Mouse (Mus musculus): Measurements from ENCODE around the gene Dhrs2. TPM values are rescaled to one million over a fixed set of nuclear protein-coding genes. Genes with fewer than 3 reads are reported as not detected.

The Dhrs2 gene
- polyA plus RNA-seq, 1 experiment from 2014 or later: not detected

- H3K4me2 ChIP-seq (ENCODE audit: low read length): no peak overlapping the region
- no peaks in the 10 kb centered on the region for H3K4me1 ChIP-seq (ENCODE audit: control insufficient read depth in 2 of 2, insufficient read depth in 2 of 2, low read length in 2 of 2)
- 78% methylated on average over 6 of the region's 6 CpGs for WGBS
- no peak for ATAC-seq (ENCODE audit: insufficient number of reproducible peaks, insufficient read depth, low FRiP score, low read depth)
- H3K4me3 ChIP-seq (ENCODE audit: control insufficient read depth in 1 of 2, insufficient read depth in 1 of 2, low read depth in 1 of 2, low read length in 2 of 2): no peak overlapping the region
- H3K9ac ChIP-seq (ENCODE audit: low read length): no peak overlapping the region
- H3K36me3 ChIP-seq (ENCODE audit: control insufficient read depth, insufficient read depth, low read length): no peaks in the 10 kb centered on the region
- H3K9me3 ChIP-seq (ENCODE audit: control insufficient read depth, low read length): no peaks in the 10 kb centered on the region
- no peak overlapping the region for H3K27ac ChIP-seq (replicated peaks in 1 of 2; ENCODE audit: control insufficient read depth in 1 of 2, insufficient read depth in 1 of 2, low read depth in 2 of 2, low read length in 2 of 2)
- no peaks in the 10 kb centered on the region for H3K27me3 ChIP-seq (ENCODE audit: control insufficient read depth, insufficient read depth, low read length)
Observed at GRCm38 (mm10) chr14:55248284-55248683, 26.5 kb downstream of the Dhrs2 start.

DNA sequence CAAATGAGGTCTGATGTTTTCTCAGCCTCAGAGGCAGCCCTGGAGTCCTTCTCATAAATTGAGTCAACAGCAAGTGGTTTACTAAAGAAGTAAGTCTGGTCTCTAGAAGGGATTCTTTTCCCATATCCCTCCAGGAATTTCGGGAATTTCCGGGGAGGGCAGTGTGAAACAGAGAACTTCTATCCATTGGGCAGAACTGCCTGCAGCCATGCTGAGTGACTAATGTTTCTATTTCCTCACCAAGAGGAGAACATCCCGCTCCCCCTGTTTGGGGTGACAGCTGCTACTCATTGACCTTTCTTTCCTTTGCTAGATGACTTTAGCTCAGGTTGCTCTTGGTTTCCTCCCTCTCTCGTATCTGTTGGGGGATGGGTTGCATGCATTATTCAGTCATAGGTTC lies 31.8 kb downstream of the Dhrs2 start:
- WGBS: 52% methylated on average over 4 of the region's 4 CpGs
- Histone ChIP-seq H3K9ac (ENCODE audit: low read length) (no peak overlapping the region), H3K4me3 (ENCODE audit: control insufficient read depth in 1 of 2, insufficient read depth in 1 of 2, low read depth in 1 of 2, low read length in 2 of 2) (no peak overlapping the region), H3K9me3 (ENCODE audit: control insufficient read depth, low read length) (no peaks in the 10 kb centered on the region), H3K4me2 (ENCODE audit: low read length) (no peak overlapping the region), H3K27me3 (ENCODE audit: control insufficient read depth, insufficient read depth, low read length) (no peaks in the 10 kb centered on the region), H3K4me1 (ENCODE audit: control insufficient read depth in 2 of 2, insufficient read depth in 2 of 2, low read length in 2 of 2) (no peaks in the 10 kb centered on the region), H3K36me3 (ENCODE audit: control insufficient read depth, insufficient read depth, low read length) (no peaks in the 10 kb centered on the region), H3K27ac (replicated peaks in 1 of 2; ENCODE audit: control insufficient read depth in 1 of 2, insufficient read depth in 1 of 2, low read depth in 2 of 2, low read length in 2 of 2) (no peak overlapping the region)
- ATAC-seq (ENCODE audit: insufficient number of reproducible peaks, insufficient read depth, low FRiP score, low read depth): no peak

DNA sequence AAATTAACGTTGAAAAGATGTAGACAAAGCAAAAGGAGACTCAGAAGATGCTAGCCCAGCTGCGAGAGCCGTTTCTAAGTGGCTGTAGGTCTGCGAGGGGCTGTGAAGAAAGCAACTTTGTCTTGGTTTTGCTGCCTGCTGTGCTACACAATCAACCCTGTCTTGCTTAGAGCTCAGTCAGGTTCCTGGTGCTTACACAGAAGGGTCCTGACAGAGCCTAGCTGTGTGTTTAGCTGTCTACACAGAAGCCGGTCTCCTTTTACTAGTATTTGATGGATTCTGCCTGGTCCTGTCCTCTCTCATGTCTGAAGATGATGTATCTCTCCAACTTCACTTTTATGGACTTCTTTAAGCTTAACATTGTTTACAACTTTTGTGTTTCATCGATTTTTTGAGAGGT lies 33.6 kb downstream of the Dhrs2 start:
- no peaks in the 10 kb centered on the region for H3K27me3 ChIP-seq (ENCODE audit: control insufficient read depth, insufficient read depth, low read length)
- no peaks in the 10 kb centered on the region for H3K4me1 ChIP-seq (ENCODE audit: control insufficient read depth in 2 of 2, insufficient read depth in 2 of 2, low read length in 2 of 2)
- no peaks in the 10 kb centered on the region for H3K9me3 ChIP-seq (ENCODE audit: control insufficient read depth, low read length)
- H3K27ac ChIP-seq (replicated peaks in 1 of 2; ENCODE audit: control insufficient read depth in 1 of 2, insufficient read depth in 1 of 2, low read depth in 2 of 2, low read length in 2 of 2): no peak overlapping the region
- no peak overlapping the region for H3K4me2 ChIP-seq (ENCODE audit: low read length)
- ATAC-seq (ENCODE audit: insufficient number of reproducible peaks, insufficient read depth, low FRiP score, low read depth): no peak
- H3K36me3 ChIP-seq (ENCODE audit: control insufficient read depth, insufficient read depth, low read length): no peaks in the 10 kb centered on the region
- no peak overlapping the region for H3K4me3 ChIP-seq (ENCODE audit: control insufficient read depth in 1 of 2, insufficient read depth in 1 of 2, low read depth in 1 of 2, low read length in 2 of 2)
- 73% methylated on average over 6 of the region's 6 CpGs for WGBS
- H3K9ac ChIP-seq (ENCODE audit: low read length): no peak overlapping the region

DNA sequence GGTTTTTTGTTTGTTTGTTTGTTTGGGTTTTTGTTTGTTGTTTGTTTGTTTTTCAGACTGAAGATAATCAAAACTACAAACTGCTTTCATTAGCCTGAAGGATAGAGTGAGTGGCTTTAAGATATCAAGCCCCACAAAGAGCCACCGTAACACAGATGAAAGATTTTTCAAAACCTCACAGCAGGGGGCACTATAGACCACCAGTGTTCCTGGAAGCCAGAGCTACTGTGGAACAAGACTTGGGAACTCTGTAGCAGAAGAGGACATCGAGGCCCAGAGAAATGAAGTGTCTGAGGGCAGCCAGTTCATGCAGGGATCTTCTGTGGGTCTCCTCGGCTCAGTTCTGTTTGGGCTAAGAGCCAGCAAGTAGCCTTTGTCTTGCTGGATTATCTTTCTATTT lies 49.4 kb downstream of the Dhrs2 start:
- no peaks in the 10 kb centered on the region for H3K36me3 ChIP-seq (ENCODE audit: control insufficient read depth, insufficient read depth, low read length)
- ATAC-seq (ENCODE audit: insufficient number of reproducible peaks, insufficient read depth, low FRiP score, low read depth): no peak
- H3K27me3 ChIP-seq (ENCODE audit: control insufficient read depth, insufficient read depth, low read length): no peaks in the 10 kb centered on the region
- H3K4me1 ChIP-seq (ENCODE audit: control insufficient read depth in 2 of 2, insufficient read depth in 2 of 2, low read length in 2 of 2): no peaks in the 10 kb centered on the region
- H3K9ac ChIP-seq (ENCODE audit: low read length): no peak overlapping the region
- WGBS: 42% methylated on average over 3 of the region's 3 CpGs
- no peak overlapping the region for H3K4me2 ChIP-seq (ENCODE audit: low read length)
- H3K27ac ChIP-seq (replicated peaks in 1 of 2; ENCODE audit: control insufficient read depth in 1 of 2, insufficient read depth in 1 of 2, low read depth in 2 of 2, low read length in 2 of 2): no peak overlapping the region
- no peaks in the 10 kb centered on the region for H3K9me3 ChIP-seq (ENCODE audit: control insufficient read depth, low read length)
- no peak overlapping the region for H3K4me3 ChIP-seq (ENCODE audit: control insufficient read depth in 1 of 2, insufficient read depth in 1 of 2, low read depth in 1 of 2, low read length in 2 of 2)

GRCm38 (mm10) chr14:55273023-55273422 lies 51.2 kb downstream of the Dhrs2 start:
- Histone ChIP-seq H3K36me3 (ENCODE audit: control insufficient read depth, insufficient read depth, low read length) (no peaks in the 10 kb centered on the region), H3K9me3 (ENCODE audit: control insufficient read depth, low read length) (no peaks in the 10 kb centered on the region), H3K4me3 (ENCODE audit: control insufficient read depth in 1 of 2, insufficient read depth in 1 of 2, low read depth in 1 of 2, low read length in 2 of 2) (no peak overlapping the region), H3K27ac (replicated peaks in 1 of 2; ENCODE audit: control insufficient read depth in 1 of 2, insufficient read depth in 1 of 2, low read depth in 2 of 2, low read length in 2 of 2) (no peak overlapping the region), H3K27me3 (ENCODE audit: control insufficient read depth, insufficient read depth, low read length) (no peaks in the 10 kb centered on the region), H3K9ac (ENCODE audit: low read length) (no peak overlapping the region), H3K4me1 (ENCODE audit: control insufficient read depth in 2 of 2, insufficient read depth in 2 of 2, low read length in 2 of 2) (no peaks in the 10 kb centered on the region), H3K4me2 (ENCODE audit: low read length) (no peak overlapping the region)
- no peak for ATAC-seq (ENCODE audit: insufficient number of reproducible peaks, insufficient read depth, low FRiP score, low read depth)
- 49% methylated on average over 4 of the region's 4 CpGs for WGBS

- Histone ChIP-seq H3K27ac (replicated peaks in 1 of 2; ENCODE audit: control insufficient read depth in 1 of 2, insufficient read depth in 1 of 2, low read depth in 2 of 2, low read length in 2 of 2) (no peak overlapping the region), H3K4me1 (ENCODE audit: control insufficient read depth in 2 of 2, insufficient read depth in 2 of 2, low read length in 2 of 2) (no peaks in the 10 kb centered on the region), H3K36me3 (ENCODE audit: control insufficient read depth, insufficient read depth, low read length) (no peaks in the 10 kb centered on the region), H3K27me3 (ENCODE audit: control insufficient read depth, insufficient read depth, low read length) (no peaks in the 10 kb centered on the region), H3K9ac (ENCODE audit: low read length) (no peak overlapping the region), H3K9me3 (ENCODE audit: control insufficient read depth, low read length) (no peaks in the 10 kb centered on the region), H3K4me3 (ENCODE audit: control insufficient read depth in 1 of 2, insufficient read depth in 1 of 2, low read depth in 1 of 2, low read length in 2 of 2) (no peak overlapping the region), H3K4me2 (ENCODE audit: low read length) (no peak overlapping the region)
- WGBS: 90% methylated on average over 6 of the region's 6 CpGs
- no peak for ATAC-seq (ENCODE audit: insufficient number of reproducible peaks, insufficient read depth, low FRiP score, low read depth)
Observed at GRCm38 (mm10) chr14:55274810-55275209, 53.0 kb downstream of the Dhrs2 start.

- Histone ChIP-seq H3K9me3 (ENCODE audit: control insufficient read depth, low read length) (no peaks in the 10 kb centered on the region), H3K4me2 (ENCODE audit: low read length) (no peak overlapping the region), H3K36me3 (ENCODE audit: control insufficient read depth, insufficient read depth, low read length) (no peaks in the 10 kb centered on the region), H3K9ac (ENCODE audit: low read length) (no peak overlapping the region), H3K27me3 (ENCODE audit: control insufficient read depth, insufficient read depth, low read length) (no peaks in the 10 kb centered on the region), H3K27ac (replicated peaks in 1 of 2; ENCODE audit: control insufficient read depth in 1 of 2, insufficient read depth in 1 of 2, low read depth in 2 of 2, low read length in 2 of 2) (no peak overlapping the region), H3K4me1 (ENCODE audit: control insufficient read depth in 2 of 2, insufficient read depth in 2 of 2, low read length in 2 of 2) (no peaks in the 10 kb centered on the region), H3K4me3 (ENCODE audit: control insufficient read depth in 1 of 2, insufficient read depth in 1 of 2, low read depth in 1 of 2, low read length in 2 of 2) (no peak overlapping the region)
- WGBS: 75% methylated on average over 7 of the region's 7 CpGs
- ATAC-seq (ENCODE audit: insufficient number of reproducible peaks, insufficient read depth, low FRiP score, low read depth): no peak
Observed at GRCm38 (mm10) chr14:55279322-55280069, 57.7 kb downstream of the Dhrs2 start.
